Mouse (Mus musculus) cerebellum, adult 18-20 months (tissue): Measurements from ENCODE around the gene Kcnv2.

Source experiments
- DNase-seq, 2 experiments: peaks; one replicate each; pipeline ENCODE4 v3.0.0; 2021

Kcnv2 gene

GRCm38 (mm10) chr19:27366113-27366746 is 43.8 kb downstream of the Kcnv2 start:
- DNase-seq: no peak

GRCm38 (mm10) chr19:27369461-27370135 is 47.2 kb downstream of the Kcnv2 start:
- DNase-seq: no peak

GRCm38 (mm10) chr19:27370174-27370573 is 47.8 kb downstream of the Kcnv2 start:
- DNase-seq: no peak

GRCm38 (mm10) chr19:27370784-27371183 is 48.4 kb downstream of the Kcnv2 start:
- no peak for DNase-seq

GRCm38 (mm10) chr19:27379712-27380401 is 57.5 kb downstream of the Kcnv2 start:
- DNase-seq: no peak

- no peak for DNase-seq
Observed at GRCm38 (mm10) chr19:27382131-27382530, 59.7 kb downstream of the Kcnv2 start.

- DNase-seq: no peak
Observed at GRCm38 (mm10) chr19:27383266-27383665, 60.9 kb downstream of the Kcnv2 start.

GRCm38 (mm10) chr19:27385304-27385703 is 62.9 kb downstream of the Kcnv2 start:
- no peak for DNase-seq
